Mouse (Mus musculus) embryo, embryonic 11.5 days (tissue): ENCODE measurements at regions not wholly inside any gene's neighbourhood (a gene's known extent, or its start where the extent isn't known, plus 50 kb on each side); places are given as distances from the start of the nearest gene placed in this dataset.

ENCODE experiments used
- DNase-seq: peaks from one replicate; pipeline ENCODE4 v3.0.0-alpha.2; 2012; ENCODE audit warnings: low read depth, low spot score

DNA sequence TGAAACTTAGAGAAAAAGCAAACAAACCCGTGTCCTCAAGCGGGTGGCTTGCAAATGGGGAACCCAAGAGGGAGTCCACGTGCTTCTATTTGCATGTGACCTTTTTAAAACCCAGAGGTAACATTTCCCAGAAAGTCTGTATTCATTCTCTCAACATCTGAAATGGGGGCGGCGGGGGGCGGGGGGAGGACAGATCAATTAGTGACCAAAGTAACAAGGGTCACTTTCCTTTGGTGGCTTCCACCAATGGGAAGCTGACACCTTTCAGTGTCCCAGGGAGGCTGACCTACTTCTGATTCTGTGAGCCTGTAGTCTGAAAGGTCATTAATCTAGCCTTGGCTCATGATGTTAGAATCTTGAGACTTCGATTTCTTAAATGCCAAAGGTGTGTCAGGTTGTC lies 236.0 kb downstream of the Gm11011 start:
- DNase-seq = no peak

DNA sequence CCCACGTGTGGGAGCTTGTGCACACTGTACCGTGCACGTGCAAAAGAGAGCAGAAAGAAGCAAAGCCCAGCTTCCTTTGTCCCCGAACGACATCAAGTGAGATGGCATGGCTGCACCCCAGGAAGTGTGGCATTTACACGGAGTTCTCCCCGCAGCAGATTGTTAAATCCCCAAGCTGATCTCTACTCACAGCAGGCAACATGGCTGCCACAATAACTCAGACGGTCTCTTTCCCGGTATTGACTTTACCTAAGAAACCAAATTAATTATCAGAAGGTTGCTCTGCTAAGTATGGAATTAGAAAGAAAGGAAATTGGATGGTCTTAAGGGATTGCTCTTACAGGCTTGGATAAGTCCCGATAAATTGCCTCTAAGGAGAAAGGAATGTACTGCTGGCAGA lies 241.4 kb downstream of the Gm11011 start:
- DNase-seq = no peak

DNA sequence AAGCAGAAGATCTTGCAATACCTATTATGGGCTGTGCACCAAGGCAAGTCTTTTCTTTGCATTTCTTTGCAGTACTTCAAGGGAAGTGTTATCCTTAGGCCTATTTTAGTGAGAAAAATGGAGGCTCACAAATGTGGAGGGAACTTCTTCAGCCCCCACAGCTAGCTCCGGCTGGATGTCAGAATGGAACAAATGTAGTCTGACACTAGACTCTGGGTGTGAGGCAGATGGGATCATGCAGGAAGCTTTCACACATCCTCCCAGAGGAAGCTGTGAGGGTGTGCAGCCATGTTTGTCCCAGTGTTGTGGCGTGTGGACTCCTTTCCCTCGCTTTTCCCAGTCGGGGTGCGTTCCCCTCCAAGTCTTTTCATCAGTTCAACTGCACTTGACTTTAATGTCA lies 268.0 kb downstream of the Gm11011 start:
- no peak for DNase-seq

DNA sequence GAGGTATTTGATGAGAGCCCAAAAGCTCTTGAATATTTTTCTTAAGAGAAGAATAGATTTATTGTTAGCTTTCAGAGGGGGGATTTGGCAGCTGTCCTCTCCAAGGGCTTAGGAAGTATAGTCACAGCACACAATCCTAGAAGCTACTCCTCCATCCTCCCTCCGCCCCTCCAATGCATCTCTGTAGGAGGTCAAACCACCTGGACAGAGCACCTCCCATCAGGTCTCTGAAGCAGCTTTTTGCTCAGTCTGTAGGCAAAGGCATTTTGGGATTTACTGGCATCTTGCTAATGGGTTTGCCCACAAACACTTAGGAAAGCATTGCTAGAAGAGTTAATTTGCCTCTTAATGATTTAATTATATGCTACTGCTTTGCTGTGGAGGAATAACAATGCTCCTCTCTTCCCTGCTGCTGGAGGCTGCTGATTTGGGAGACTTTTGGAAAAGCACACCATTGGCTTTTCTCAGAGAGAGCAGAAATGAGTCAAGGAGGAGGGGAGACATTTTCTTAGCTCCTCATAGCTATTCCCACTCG lies 273.1 kb downstream of the Gm11011 start:
- DNase-seq = no peak

DNA sequence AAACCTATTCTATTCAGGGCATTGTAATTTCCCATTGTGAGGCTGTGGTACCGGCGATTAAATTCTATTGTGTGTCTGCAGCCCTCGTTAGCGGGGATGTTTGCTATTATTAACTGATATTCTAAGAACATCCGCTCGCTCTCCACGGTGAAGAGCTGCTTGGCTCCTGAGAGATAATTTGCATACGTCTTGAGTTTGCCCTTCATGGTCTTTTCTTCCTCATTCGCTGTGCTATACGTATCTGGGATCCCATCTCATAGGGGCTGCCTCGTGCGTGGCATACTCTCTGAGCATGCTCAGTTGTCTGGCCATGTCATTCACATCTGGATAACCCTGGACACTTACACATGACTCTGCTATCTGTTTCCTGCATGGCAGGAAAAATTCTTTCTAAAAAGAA lies 275.7 kb downstream of the Gm11011 start:
- no peak for DNase-seq

DNA sequence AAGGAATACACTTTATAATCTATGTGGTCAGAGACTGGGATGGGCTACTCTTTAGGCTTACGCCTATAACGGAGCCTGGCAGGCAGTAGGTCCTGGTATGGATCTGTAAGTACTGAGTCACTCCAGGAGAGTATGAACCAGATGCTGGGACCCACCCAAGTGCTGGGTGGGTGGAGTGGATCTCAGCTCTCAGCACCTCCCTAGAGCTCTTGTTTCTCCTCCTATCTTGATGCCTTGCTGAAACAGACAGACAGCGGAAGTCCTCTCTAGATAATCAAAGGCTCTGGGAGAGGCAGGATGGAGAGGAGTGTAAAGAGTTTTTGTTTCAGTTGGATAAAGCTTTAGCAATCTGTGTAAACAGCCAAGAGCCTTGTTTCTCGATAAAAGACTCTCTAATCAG lies 276.2 kb downstream of the Gm11011 start:
- no peak for DNase-seq

DNA sequence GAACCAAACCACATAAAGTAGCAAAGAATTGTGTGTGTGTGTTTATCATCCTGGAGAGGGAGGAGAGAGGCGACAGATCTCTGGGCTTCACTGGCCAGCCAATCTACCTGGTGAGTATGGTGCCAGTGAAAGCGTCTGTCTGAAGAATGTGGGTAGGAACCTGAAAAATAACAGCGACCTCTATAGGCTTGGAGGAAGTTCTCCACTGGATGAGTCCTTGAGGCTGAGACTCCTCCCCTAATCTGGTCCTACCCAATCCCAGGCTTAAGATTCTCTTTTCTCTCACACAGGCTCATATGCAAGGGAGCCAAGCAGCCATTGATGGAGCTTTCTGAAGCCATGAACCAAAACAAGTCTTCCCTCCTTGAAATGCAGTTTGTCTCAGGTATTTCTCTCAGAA lies 283.2 kb downstream of the Gm11011 start:
- DNase-seq = no peak

DNA sequence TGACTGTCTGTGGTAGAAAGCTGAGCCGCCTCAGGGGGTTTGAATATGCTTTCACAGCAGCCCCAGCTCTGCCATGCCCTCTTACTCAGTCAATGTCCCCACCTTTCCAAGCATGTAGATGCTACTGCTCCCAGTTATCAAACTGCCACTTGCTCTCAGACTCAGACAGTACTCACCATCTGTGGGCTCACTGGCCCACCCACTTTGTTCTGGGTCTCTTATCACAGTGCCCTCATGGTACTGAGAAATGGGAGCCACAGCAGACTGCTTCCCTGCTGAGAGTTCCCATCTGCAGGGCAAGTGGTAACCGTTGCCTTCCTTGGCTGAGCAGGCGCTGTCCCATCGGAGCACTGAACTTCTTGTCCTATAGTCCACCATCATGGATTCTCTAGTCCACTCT lies 286.6 kb downstream of the Gm11011 start:
- DNase-seq = no peak

DNA sequence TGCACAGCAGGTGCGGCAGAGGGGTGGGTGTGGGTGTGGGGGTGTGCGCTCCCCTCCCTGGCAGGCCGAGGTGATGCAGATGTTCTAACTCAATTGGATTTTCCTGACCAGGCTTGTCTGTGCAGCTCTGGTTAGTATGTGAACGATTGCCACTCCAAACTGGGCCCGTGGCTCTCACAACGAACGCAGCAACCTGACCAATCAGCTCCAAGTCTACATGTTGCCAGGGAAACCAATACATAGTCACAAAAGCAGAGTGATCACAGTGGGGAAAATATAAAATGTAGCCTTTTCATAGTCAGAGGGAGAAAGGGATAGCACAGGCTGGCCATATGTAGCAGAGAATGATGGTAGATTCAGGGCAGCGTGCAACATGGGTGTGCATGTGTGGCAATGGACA lies 287.1 kb downstream of the Gm11011 start:
- DNase-seq = no peak

DNA sequence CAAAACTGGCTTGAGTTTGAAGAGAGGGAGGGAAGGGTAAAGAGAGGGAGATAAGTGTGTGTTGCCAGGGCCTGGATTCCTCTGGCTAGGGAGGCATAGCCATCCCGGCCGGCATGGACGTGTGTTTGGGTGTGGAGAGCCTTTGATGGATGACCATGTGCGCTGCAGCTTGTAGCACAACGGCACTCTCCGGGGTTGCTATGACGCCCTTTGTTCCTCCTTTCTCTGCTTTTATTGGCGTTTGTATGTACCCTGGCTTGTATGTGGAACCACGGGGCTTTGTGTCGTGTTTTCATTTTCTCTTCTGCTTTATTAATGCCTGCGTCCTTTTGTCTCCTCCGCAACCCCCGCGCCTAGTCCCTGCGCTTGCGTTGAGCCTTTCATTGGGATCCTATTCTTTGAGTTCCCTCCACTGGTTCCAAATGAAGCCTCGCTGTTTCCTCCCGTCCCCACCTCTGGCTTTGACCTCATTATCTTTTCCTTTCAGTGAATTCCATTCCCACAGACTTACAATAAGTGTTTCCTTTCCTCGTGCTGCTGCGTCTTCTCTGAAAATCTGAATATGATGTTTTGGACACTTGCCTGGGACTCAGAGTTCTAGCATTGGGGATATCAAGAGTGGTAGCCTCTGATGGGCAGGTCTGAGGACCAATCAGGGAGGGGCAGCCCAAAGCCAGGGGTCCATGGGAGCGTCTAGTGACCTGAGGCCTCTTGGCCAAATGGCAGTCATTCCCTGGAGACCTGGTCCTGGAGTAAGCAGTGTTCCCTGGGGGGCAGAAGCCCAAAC lies 289.5 kb downstream of the Gm11011 start:
- DNase-seq = peak; percentile 54

DNA sequence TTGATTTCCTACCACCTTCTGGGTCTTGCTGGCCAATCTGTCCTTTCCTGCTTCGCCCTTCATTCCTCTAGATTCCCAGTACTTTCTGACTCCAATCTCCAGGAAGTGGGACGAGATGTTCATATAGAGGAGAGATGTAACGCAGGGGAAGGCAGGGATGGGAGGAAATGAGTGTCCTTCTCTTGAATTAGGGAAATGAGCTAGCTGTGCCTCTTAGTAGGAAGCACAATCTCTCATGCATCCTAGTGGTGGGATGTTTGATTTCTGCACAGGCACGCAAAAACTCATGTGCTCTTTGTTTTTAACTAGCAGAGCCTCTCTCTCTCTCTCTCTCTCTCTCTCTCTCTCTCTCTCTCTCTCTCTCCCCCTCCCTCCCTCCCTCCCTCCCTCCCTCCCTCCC lies 290.3 kb downstream of the Gm11011 start:
- no peak for DNase-seq

DNA sequence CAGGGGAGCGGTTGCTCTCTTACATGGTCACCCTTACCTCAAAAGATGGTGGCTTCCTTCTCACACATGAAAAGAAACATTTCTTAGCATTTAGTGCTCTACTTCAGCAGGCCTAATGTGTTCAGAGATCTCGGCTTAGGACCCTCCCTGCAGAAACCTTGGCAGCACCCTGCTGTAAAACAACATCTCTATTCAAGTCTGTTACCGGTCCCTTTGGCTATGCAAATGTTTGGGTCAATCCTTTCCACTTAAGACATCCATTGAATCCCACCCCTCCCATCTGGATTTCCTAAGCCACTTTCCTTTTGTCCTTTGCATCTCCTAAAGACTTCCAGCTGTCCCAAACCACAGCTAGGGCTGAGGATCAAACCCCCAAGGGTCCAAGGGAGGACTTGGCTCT lies 294.2 kb downstream of the Gm11011 start:
- no peak for DNase-seq

DNA sequence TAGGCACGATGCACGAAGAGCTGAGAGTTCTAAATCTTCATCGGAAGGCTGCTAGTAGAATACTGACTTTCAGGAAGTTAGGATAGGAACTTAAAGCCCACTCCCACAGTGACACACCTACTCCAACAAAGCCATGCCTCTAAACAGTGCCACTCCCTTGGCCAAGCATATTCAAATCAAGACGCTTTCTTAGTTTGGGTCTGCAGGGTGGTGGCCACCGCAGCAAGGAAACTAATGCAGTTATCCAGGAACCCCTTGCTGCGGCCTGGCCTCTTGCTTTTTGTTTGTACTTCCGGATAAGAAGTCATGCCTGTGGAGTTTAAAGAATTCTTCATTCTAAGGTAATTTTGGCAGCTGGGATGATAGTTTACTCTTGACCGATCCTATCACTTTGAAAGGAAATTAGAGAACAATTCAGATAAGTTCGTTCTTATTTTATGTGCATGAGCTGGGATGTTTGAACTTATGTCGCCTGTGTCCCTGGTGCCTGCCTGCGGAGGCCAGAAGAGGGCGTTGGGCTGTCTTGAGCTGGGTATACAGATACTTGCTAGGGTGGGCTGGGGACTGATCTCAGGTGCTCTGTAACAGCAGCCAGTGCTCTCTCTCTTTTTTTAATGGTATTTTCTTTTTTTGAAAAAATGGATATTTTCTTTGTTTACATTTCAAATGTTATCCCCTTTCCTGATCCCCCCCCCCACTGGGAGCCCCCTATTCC lies 298.5 kb downstream of the Gm11011 start:
- no peak for DNase-seq

DNA sequence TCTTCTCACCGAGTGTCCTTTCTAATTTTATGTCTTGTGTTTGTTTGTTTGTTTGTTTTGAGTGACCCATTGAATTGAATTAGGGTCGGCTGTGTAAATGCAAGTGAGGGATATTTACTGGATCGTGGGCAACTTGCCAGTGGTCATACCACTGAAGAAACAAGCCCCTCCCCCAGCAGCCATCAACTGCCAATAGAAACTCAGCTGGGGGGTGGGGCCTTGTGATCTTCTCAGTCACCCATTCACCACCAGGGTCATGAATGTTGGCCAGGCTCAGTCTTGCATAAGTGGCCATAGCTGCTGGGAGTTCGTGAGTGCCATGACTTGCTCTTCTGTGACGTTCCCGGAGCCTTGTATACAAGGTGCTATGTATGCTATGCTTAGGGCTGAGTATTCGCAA lies 300.8 kb downstream of the Gm11011 start:
- no peak for DNase-seq

DNA sequence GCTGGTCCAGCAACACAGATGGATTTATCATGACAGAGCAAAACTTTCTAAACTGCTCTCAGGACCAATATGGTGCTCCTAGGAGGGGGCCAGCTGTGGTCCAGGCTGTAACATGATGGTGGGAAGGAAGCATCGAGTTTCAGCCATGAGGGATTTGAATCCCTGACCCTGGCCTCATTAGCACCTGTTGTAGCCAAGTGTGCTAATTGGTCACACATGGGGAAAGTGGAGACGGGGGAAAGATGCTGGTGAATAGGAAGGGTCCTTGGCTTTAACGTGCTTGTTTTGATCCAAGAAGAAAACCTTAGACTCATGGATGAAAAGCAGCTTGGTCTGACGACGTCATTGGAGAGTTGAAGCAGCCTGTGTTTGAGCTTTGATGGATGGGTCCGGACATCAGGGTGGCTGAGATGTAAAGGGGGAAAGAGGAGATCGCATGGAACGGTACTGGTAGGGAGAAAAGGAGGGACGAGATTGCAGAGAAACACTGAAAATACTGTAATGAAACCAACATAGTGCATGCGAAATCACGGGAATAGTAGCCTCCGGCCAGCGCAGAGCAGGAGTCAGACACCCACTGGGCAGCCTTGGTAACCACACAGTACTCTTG lies 304.9 kb downstream of the Gm11011 start:
- no peak for DNase-seq

DNA sequence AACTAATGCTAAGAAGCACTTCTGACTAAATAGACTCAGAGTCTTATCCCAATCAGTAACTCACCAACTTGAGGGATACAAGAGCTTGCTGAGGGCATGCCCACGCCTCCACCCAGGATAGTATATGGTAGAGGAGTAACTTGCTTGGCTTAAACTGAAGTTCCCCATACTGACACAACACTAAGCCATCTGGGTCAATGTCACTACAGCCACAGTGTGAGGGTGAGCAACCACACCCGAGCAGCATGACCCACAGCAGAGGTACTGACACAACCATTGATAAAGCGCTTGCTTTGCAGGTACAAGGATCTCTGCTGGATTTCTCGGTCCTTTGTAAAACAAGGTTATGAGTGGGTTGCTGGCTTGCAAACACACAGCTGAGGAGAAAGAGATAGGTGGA lies 312.2 kb downstream of the Gm11011 start:
- DNase-seq = no peak

DNA sequence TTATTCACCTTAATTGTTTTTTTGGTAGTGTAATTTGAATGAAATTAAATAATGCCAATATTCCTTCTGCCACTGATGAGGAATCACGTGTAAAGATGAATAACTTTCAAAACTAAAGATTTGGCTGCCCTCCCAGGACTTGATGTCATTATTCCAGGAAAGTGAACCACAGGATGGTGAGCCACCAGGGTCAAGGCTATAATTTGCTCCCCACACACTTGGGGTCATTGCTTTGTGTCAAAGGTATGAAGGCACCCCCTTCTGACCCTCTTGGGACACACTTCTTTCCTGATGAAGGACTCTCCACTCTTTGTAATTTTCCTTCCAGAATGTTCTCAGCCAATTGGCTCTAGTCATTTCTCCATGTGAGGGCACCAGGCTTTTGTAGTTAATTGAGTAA lies 313.4 kb downstream of the Gm11011 start:
- DNase-seq = no peak

DNA sequence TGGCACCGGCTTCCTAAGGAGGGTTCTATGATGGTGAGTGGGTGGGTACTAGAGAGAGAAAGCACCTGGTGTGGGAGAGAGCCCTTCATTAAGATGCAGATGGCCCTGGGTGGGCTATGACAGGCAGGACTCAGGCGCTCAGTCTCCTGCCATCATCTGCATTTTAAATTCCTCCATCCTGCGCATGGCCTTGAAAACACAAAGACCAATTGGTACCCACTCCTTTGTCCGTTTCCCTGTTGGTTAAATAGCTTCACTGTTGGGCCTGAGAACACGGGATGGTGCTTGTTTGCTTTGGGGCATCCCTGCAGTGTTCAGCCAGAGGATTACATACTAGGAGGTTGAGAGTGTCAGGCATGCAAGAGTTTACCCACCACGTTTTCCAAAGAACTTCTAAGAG lies 314.9 kb downstream of the Gm11011 start:
- no peak for DNase-seq

DNA sequence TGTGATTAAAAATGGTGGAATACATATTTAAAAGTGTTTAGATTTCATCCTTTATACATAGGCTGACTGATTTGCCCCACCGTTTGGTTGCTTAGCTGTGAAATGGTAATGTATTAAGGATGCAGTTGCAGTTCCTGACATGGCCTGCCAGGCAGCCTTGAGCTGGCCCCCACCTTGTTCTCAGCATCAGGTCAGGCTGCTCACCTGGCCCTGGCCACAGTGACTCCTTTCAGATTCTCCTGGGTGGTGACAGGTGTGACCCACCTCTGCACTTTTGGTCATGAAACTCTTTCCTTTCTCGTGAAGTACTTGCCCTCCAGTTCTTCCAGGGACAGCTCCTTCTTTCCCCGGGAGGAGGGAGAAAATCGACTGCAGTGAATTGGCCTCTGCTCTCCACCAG lies 315.5 kb downstream of the Gm11011 start:
- no peak for DNase-seq

DNA sequence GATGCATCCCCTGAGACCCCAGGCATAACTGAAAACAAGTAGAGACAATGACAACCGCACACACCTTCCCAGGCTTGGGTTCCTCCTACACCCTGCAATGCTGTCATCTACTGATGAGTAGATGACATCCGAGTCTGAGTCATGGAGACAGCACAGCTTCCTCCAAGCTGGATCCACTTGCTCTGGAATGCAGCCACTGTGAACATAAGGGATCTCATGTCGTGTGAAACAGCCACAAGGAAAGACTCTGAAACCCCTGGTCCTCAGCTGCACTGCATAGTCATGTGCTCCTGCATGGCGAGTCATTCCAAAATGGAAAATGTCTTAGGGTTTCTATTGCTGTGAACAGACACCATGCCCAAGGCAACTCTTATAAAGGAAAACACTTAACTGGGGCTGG lies 305.2 kb upstream of the Zfp64 start:
- no peak for DNase-seq

DNA sequence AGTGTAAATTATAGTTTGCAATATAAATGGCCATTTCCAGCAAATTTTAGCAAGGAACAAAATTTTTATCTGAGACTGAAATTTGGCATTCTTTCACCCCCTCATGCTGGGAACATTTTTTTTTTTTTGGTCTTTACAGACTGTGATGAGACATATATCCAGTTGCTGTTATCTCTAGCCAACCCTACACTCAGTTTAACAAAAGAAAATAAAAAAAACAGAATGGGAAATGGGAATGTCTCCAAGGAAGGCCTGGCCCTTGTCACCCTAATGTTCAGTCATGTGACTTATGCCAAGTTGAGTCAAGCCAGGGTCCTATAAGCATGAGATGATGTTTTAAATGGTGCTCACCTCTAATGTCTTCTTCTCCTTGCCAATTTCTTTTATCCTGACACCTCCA lies 289.2 kb upstream of the Zfp64 start:
- no peak for DNase-seq

DNA sequence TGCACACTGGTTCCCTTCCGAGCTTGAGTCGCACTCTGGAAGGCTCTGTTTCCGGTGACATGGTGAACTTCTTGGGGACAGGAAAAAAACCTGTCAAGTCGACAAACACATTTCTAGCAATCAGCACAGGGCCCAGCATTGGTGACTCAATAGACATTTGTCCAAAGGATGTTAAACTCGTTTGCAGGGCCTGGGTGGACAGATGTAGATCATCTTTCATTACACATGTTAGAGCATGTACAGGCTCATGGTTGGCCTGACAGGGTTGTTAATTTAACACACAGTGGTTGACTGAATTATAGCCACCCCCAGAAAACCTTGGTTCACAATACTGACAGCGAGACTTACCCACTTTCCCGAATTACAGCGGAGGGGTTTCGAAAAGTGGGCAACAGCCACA lies 288.6 kb upstream of the Zfp64 start:
- no peak for DNase-seq

DNA sequence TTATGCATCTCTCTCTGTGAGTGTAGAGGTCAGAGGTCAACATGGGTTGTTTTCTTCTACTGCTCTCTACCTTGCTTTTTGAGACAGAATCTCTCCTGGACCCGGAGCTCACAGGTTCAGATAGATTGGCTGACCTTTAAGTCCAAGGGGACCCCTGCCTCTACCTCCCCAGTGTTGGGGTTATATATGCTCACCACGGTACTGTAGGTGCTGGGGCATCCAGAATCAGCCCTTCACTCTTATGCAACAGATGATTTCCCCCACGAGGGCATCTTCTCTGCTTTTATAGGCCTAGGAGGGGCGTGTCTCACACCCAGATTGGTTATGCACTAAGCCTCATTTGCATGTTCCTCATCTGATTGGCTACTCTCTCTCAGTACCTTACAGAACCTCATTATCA lies 282.5 kb upstream of the Zfp64 start:
- no peak for DNase-seq
